Mouse (Mus musculus): ENCODE measurements at regions not wholly inside any gene's neighbourhood (a gene's known extent, or its start where the extent isn't known, plus 50 kb on each side); places are given as distances from the start of the nearest gene placed in this dataset.

GRCm38 (mm10) chr1:98306363-98306762 lies 114.6 kb upstream of the Slco6d1 start:
- Histone ChIP-seq H3K36me3 (ENCODE audit: control insufficient read depth, insufficient read depth) (no peaks in the 10 kb centered on the region), H3K27me3 (replicated peaks; ENCODE audit: control insufficient read depth, insufficient read depth, low read length) (no peaks in the 10 kb centered on the region), H3K9me3 (ENCODE audit: control insufficient read depth, low read length) (no peaks in the 10 kb centered on the region), H3K4me1 (replicated peaks; ENCODE audit: control insufficient read depth, insufficient read depth, low read length) (no peaks in the 10 kb centered on the region), H3K4me3 (replicated peaks; ENCODE audit: low read length) (no peak overlapping the region), H3K9ac (replicated peaks; ENCODE audit: low read depth, low read length) (no peak overlapping the region), H3K27ac (ENCODE audit: low read length) (no peak overlapping the region), H3K4me2 (ENCODE audit: low read length) (no peak overlapping the region)
- no peak for ATAC-seq
- WGBS: 85% methylated on average over 1 of the region's 1 CpGs

GRCm38 (mm10) chr1:98307519-98307918 lies 113.4 kb upstream of the Slco6d1 start:
- no peak for ATAC-seq
- H3K9ac ChIP-seq (replicated peaks; ENCODE audit: low read depth, low read length): no peak overlapping the region
- H3K4me1 ChIP-seq (replicated peaks; ENCODE audit: control insufficient read depth, insufficient read depth, low read length): no peaks in the 10 kb centered on the region

GRCm38 (mm10) chr1:98309894-98310293 lies 111.0 kb upstream of the Slco6d1 start:
- no peaks in the 10 kb centered on the region for H3K9me3 ChIP-seq (ENCODE audit: control insufficient read depth, low read length)
- H3K36me3 ChIP-seq (ENCODE audit: control insufficient read depth, insufficient read depth): no peaks in the 10 kb centered on the region
- H3K27ac ChIP-seq (ENCODE audit: low read length): no peak overlapping the region
- 75% methylated on average over 1 of the region's 1 CpGs for WGBS
- no peaks in the 10 kb centered on the region for H3K27me3 ChIP-seq (replicated peaks; ENCODE audit: control insufficient read depth, insufficient read depth, low read length)
- no peak overlapping the region for H3K4me3 ChIP-seq (replicated peaks; ENCODE audit: low read length)
- ATAC-seq: no peak
- no peaks in the 10 kb centered on the region for H3K4me1 ChIP-seq (replicated peaks; ENCODE audit: control insufficient read depth, insufficient read depth, low read length)
- no peak overlapping the region for H3K4me2 ChIP-seq (ENCODE audit: low read length)
- no peak overlapping the region for H3K9ac ChIP-seq (replicated peaks; ENCODE audit: low read depth, low read length)

More at GRCm38 (mm10) chr1:98307519-98307918, 113.4 kb upstream of the Slco6d1 start:
- Histone ChIP-seq H3K27me3 (replicated peaks; ENCODE audit: control insufficient read depth, insufficient read depth, low read length) (no peaks in the 10 kb centered on the region), H3K36me3 (ENCODE audit: control insufficient read depth, insufficient read depth) (no peaks in the 10 kb centered on the region), H3K27ac (ENCODE audit: low read length) (no peak overlapping the region), H3K9me3 (ENCODE audit: control insufficient read depth, low read length) (no peaks in the 10 kb centered on the region), H3K4me3 (replicated peaks; ENCODE audit: low read length) (no peak overlapping the region), H3K4me2 (ENCODE audit: low read length) (no peak overlapping the region)
- 98% methylated on average over 2 of the region's 2 CpGs for WGBS

- H3K4me3 ChIP-seq (replicated peaks; ENCODE audit: low read length): no peak overlapping the region
- H3K4me1 ChIP-seq (replicated peaks; ENCODE audit: control insufficient read depth, insufficient read depth, low read length): peaks cover 5% of the 10 kb centered on the region
- H3K27me3 ChIP-seq (replicated peaks; ENCODE audit: control insufficient read depth, insufficient read depth, low read length): no peaks in the 10 kb centered on the region
- H3K27ac ChIP-seq (ENCODE audit: low read length): peak overlapping the region; percentile 23; the same call in 1 of the 2 replicates
- H3K4me2 ChIP-seq (ENCODE audit: low read length): no peak overlapping the region
- 27% methylated on average over 4 of the region's 4 CpGs for WGBS
- H3K36me3 ChIP-seq (ENCODE audit: control insufficient read depth, insufficient read depth): no peaks in the 10 kb centered on the region
- ATAC-seq: peak; percentile 86
- no peaks in the 10 kb centered on the region for H3K9me3 ChIP-seq (ENCODE audit: control insufficient read depth, low read length)
- no peak overlapping the region for H3K9ac ChIP-seq (replicated peaks; ENCODE audit: low read depth, low read length)
These were observed 70.8 kb upstream of the Slco6d1 start for GRCm38 (mm10) chr1:98350095-98350549.

- H3K9me3 ChIP-seq (ENCODE audit: control insufficient read depth, low read length): no peaks in the 10 kb centered on the region
- H3K4me2 ChIP-seq (ENCODE audit: low read length): no peak overlapping the region
- H3K4me1 ChIP-seq (replicated peaks; ENCODE audit: control insufficient read depth, insufficient read depth, low read length): peaks cover 5% of the 10 kb centered on the region
- H3K27me3 ChIP-seq (replicated peaks; ENCODE audit: control insufficient read depth, insufficient read depth, low read length): no peaks in the 10 kb centered on the region
- no peaks in the 10 kb centered on the region for H3K36me3 ChIP-seq (ENCODE audit: control insufficient read depth, insufficient read depth)
- H3K4me3 ChIP-seq (replicated peaks; ENCODE audit: low read length): no peak overlapping the region
- ATAC-seq: no peak
- no peak overlapping the region for H3K27ac ChIP-seq (ENCODE audit: low read length)
- WGBS: 75% methylated on average over 2 of the region's 2 CpGs
- no peak overlapping the region for H3K9ac ChIP-seq (replicated peaks; ENCODE audit: low read depth, low read length)
These were observed 70.2 kb upstream of the Slco6d1 start for GRCm38 (mm10) chr1:98350725-98351124.

GRCm38 (mm10) chr1:98351530-98351929 lies 69.4 kb upstream of the Slco6d1 start:
- no peaks in the 10 kb centered on the region for H3K36me3 ChIP-seq (ENCODE audit: control insufficient read depth, insufficient read depth)
- no peak overlapping the region for H3K9ac ChIP-seq (replicated peaks; ENCODE audit: low read depth, low read length)
- no peak overlapping the region for H3K4me2 ChIP-seq (ENCODE audit: low read length)
- H3K4me1 ChIP-seq (replicated peaks; ENCODE audit: control insufficient read depth, insufficient read depth, low read length): peaks cover 5% of the 10 kb centered on the region
- no peaks in the 10 kb centered on the region for H3K27me3 ChIP-seq (replicated peaks; ENCODE audit: control insufficient read depth, insufficient read depth, low read length)
- no peaks in the 10 kb centered on the region for H3K9me3 ChIP-seq (ENCODE audit: control insufficient read depth, low read length)
- ATAC-seq: 0 out of 2 replicates have a peak, but pooled peaks have one; percentile 15
- H3K4me3 ChIP-seq (replicated peaks; ENCODE audit: low read length): no peak overlapping the region
- no peak overlapping the region for H3K27ac ChIP-seq (ENCODE audit: low read length)
- WGBS: 64% methylated on average over 2 of the region's 2 CpGs
